Comparison of ENCODE assay signal across 13 mouse cellular contexts in genomic region chr15:25726814-25727213, GRCm38 (mm10).
DNase-seq lines count a peak whose midpoint lies in the region; ATAC-seq and TF ChIP-seq lines count a peak whose summit lies in the region.
"Had no signal": no experiment of that assay in that cellular context is flagged by ENCODE, and none has a peak within 500 bp of the region (broad histone marks: within the 10 kb centered on the region; RNA-seq: fewer than 3 reads in every experiment).

No protein-coding gene starts in this region.

- H3K4me2 ChIP-seq in heart, embryonic 14.5 days (ENCODE audit: low read length): peak overlapping the region; percentile 31; the same call in 1 of the 2 replicates
- H3K4me2 ChIP-seq in myocyte (ENCODE audit: low read depth): no peak overlapping the region
- no peak overlapping the region for H3K4me2 ChIP-seq in forebrain, postnatal 0 days (ENCODE audit: low read depth)

- no peak overlapping the region for H3ac ChIP-seq in myocyte (ENCODE audit: control insufficient read depth, insufficient read length)

- no peaks in the 10 kb centered on the region for H3K9me3 ChIP-seq in heart, embryonic 14.5 days (ENCODE audit: control insufficient read depth, low read length)
- no peaks in the 10 kb centered on the region for H3K9me3 ChIP-seq in embryonic facial prominence, embryonic 10.5 days
- H3K9me3 ChIP-seq in forebrain, postnatal 0 days (ENCODE audit: low read length): no peaks in the 10 kb centered on the region

- no peak overlapping the region for H3K9ac ChIP-seq in heart, embryonic 14.5 days (ENCODE audit: low read length)
- H3K9ac ChIP-seq in forebrain, postnatal 0 days: no peak overlapping the region

- no peaks in the 10 kb centered on the region for H3K27me3 ChIP-seq in heart, embryonic 14.5 days (ENCODE audit: control insufficient read depth, insufficient read depth, low read length)
- H3K27me3 ChIP-seq in myocyte (ENCODE audit: control insufficient read depth, insufficient read depth, insufficient read length): no peaks in the 10 kb centered on the region
- H3K27me3 ChIP-seq in embryonic facial prominence, embryonic 10.5 days (replicated peaks; ENCODE audit: low read depth, poor library complexity, severe bottlenecking): no peaks in the 10 kb centered on the region
- no peaks in the 10 kb centered on the region for H3K27me3 ChIP-seq in forebrain, postnatal 0 days (ENCODE audit: insufficient read depth, low read length)

- H3K4me3 ChIP-seq in heart, embryonic 14.5 days (ENCODE audit: control insufficient read depth in 1 of 2, insufficient read depth in 1 of 2, low read depth in 1 of 2, low read length in 2 of 2): no peak overlapping the region
- no peak overlapping the region for H3K4me3 ChIP-seq in myocyte
- H3K4me3 ChIP-seq in embryonic facial prominence, embryonic 10.5 days: no peak overlapping the region
- no peak overlapping the region for H3K4me3 ChIP-seq in forebrain, postnatal 0 days (ENCODE audit: low read depth, low read length)

- peaks cover 4 to 9% of the 10 kb centered on the region in 2 experiments; a peak in 3 of 4 replicates for H3K4me1 ChIP-seq in heart, embryonic 14.5 days (ENCODE audit: control insufficient read depth in 2 of 2, insufficient read depth in 2 of 2, low read length in 2 of 2)
- peaks cover 12% of the 10 kb centered on the region for H3K4me1 ChIP-seq in embryonic facial prominence, embryonic 10.5 days
- H3K4me1 ChIP-seq in forebrain, postnatal 0 days (ENCODE audit: insufficient read depth): no peaks in the 10 kb centered on the region

- no peak for TF ChIP-seq CTCF in forebrain, postnatal 0 days (IDR thresholded peaks at IDR 0.05; ENCODE audit: low read depth)

- ATAC-seq in heart, embryonic 14.5 days (ENCODE audit: insufficient number of reproducible peaks, insufficient read depth, low FRiP score, low read depth): peak; percentile 62
- no peak for ATAC-seq in forebrain, postnatal 0 days

- H3K79me2 ChIP-seq in myocyte (ENCODE audit: control insufficient read depth, insufficient read depth): peaks cover 7% of the 10 kb centered on the region

- DNase-seq in ovary, adult 18-20 months (ENCODE audit: low spot score): peak; percentile 32
- no peak for DNase-seq in ovary, postnatal 10 days (ENCODE audit: low spot score)
- peak; percentile 72 for DNase-seq in adrenal gland, postnatal 10 days
- no peak for DNase-seq in embryonic facial prominence, embryonic 10.5 days (ENCODE audit: low spot score)
- no peak for DNase-seq in forebrain, postnatal 0 days
- DNase-seq in layer of hippocampus, postnatal 10 days (ENCODE audit: low spot score in 2 of 2): no peak
- DNase-seq: kidney, postnatal 14 days; lung, postnatal 14 days; right cerebral cortex, postnatal 4 days had no signal

- H3K36me3 ChIP-seq in heart, embryonic 14.5 days (ENCODE audit: control insufficient read depth, insufficient read depth, low read length): peaks cover 11% of the 10 kb centered on the region; the same call in 1 of the 2 replicates
- H3K36me3 ChIP-seq in myocyte (ENCODE audit: control insufficient read depth, insufficient read depth): peaks cover 94% of the 10 kb centered on the region
- H3K36me3 ChIP-seq in embryonic facial prominence, embryonic 10.5 days (replicated peaks): peaks cover 72% of the 10 kb centered on the region
- no peaks in the 10 kb centered on the region for H3K36me3 ChIP-seq in forebrain, postnatal 0 days (ENCODE audit: insufficient read depth)
- H3K36me3 ChIP-seq: G1E had no signal

- peak overlapping the region in 1 of 2 experiments; percentile 34; a peak in 1 of 4 replicates for H3K27ac ChIP-seq in heart, embryonic 14.5 days (replicated peaks in 1 of 2; ENCODE audit: control insufficient read depth in 1 of 2, insufficient read depth in 1 of 2, low read depth in 2 of 2, low read length in 2 of 2)
- H3K27ac ChIP-seq in embryonic facial prominence, embryonic 10.5 days (replicated peaks): no peak overlapping the region
- no peak overlapping the region for H3K27ac ChIP-seq in forebrain, postnatal 0 days (ENCODE audit: low read depth, low read length)
- H3K27ac ChIP-seq: stomach, postnatal 0 days had no signal

- no peak for TF ChIP-seq POLR2A in myocyte (IDR thresholded peaks at IDR 0.05; ENCODE audit: insufficient read length, low read depth)

- WGBS in heart, embryonic 14.5 days: 34% methylated on average over 5 of the region's 5 CpGs
- WGBS in embryonic facial prominence, embryonic 10.5 days: 88% methylated on average over 5 of the region's 5 CpGs
- 79% methylated on average over 5 of the region's 5 CpGs for WGBS in forebrain, postnatal 0 days

TF ChIP-seq in myocyte, 11 proteins besides CTCF, POLR2A, EP300 and RAD21:
- TF ChIP-seq MYOG (IDR thresholded peaks at IDR 0.05; ENCODE audit: control insufficient read depth in 1 of 3, insufficient read depth in 1 of 3, insufficient read length in 2 of 3, low read depth in 2 of 3): peak in 1 of 3 experiments; percentile 73
- TF ChIP-seq CEBPB (IDR thresholded peaks at IDR 0.05; ENCODE audit: insufficient read depth, poor library complexity, severe bottlenecking): peak; percentile 21; the same call in 1 of the 2 replicates
- no peak for TF ChIP-seq POLR2AphosphoS2 (IDR thresholded peaks at IDR 0.05; ENCODE audit: insufficient read length, low read depth)
- no peak for TF ChIP-seq TCF12 (IDR thresholded peaks at IDR 0.05; ENCODE audit: insufficient read depth, poor library complexity, severe bottlenecking)
- TF ChIP-seq MYOD1 (IDR thresholded peaks at IDR 0.05; ENCODE audit: control insufficient read depth in 1 of 3, insufficient read length in 2 of 3, low read depth in 2 of 3): peak in 2 of 3 experiments; percentile 88 to 94
- no peak for TF ChIP-seq REST (IDR thresholded peaks at IDR 0.05; ENCODE audit: insufficient read depth, insufficient read length)
- no peak for TF ChIP-seq E2F4 (IDR thresholded peaks at IDR 0.05; ENCODE audit: insufficient read depth)
- no peak for TF ChIP-seq SRF (IDR thresholded peaks at IDR 0.05; ENCODE audit: control insufficient read depth, insufficient read length, low read depth)
- no peak for TF ChIP-seq MAX (IDR thresholded peaks at IDR 0.05; ENCODE audit: low read depth)
- peak; percentile 84 for TF ChIP-seq USF1 (IDR thresholded peaks at IDR 0.05; ENCODE audit: low read depth)
- peak; percentile 24 for TF ChIP-seq TCF3 (IDR thresholded peaks at IDR 0.05; ENCODE audit: insufficient read length, low read depth)

Comparison
In these comparisons a context has a peak if more than half of its experiments do, and no peak if none do; other contexts are left out.
1. DNase-seq: peak in ovary, adult 18-20 months (single experiment) and adrenal gland, postnatal 10 days (single experiment); none in ovary, postnatal 10 days (single experiment), embryonic facial prominence, embryonic 10.5 days (single experiment), forebrain, postnatal 0 days (single experiment) and layer of hippocampus, postnatal 10 days (0 of 2).